Mouse (Mus musculus) C2C12 (cell line): ENCODE data around the gene Ogfod1. TPM values are rescaled to one million over a fixed set of nuclear protein-coding genes. Genes with fewer than 3 reads are reported as not detected.

Source experiments
- H3K27me3 ChIP-seq: one replicate; pipeline ENCODE4 v1.6.1; 2011; ENCODE audit not compliant: control insufficient read depth, insufficient read depth, insufficient read length
- H3K36me3 ChIP-seq: one replicate; pipeline ENCODE4 v1.6.1; 2011; ENCODE audit not compliant: control insufficient read depth, insufficient read depth
- H3K4me3 ChIP-seq: one replicate; pipeline ENCODE4 v1.5.1; 2011; ENCODE audit warnings: mild to moderate bottlenecking, control low read depth; ENCODE audit not compliant: poor library complexity, insufficient read depth, severe bottlenecking
- H3K79me2 ChIP-seq: one replicate; pipeline ENCODE4 v1.6.1; 2011; ENCODE audit not compliant: control insufficient read depth, insufficient read depth
- H3K79me3 ChIP-seq: one replicate; pipeline ENCODE4 v1.6.1; 2011; ENCODE audit warnings: low read depth, control low read depth
- H3ac ChIP-seq: one replicate; pipeline ENCODE3; 2011; ENCODE audit warnings: low read depth; ENCODE audit not compliant: control insufficient read depth, insufficient read length
- CEBPB ChIP-seq: IDR thresholded peaks from one replicate; pipeline ENCODE4 v1.6.1; 2011; ENCODE audit warnings: low read depth, mild to moderate bottlenecking, control low read depth, moderate library complexity
- CTCF ChIP-seq: IDR thresholded peaks from one replicate; pipeline ENCODE4 v1.5.1; 2011; ENCODE audit not compliant: control insufficient read depth, insufficient read depth, insufficient read length
- FOSL1 ChIP-seq: IDR thresholded peaks from one replicate; pipeline ENCODE4 v1.8.0; 2011; ENCODE audit warnings: mild to moderate bottlenecking, low read length; ENCODE audit not compliant: poor library complexity, insufficient read depth, severe bottlenecking
- MAX ChIP-seq: IDR thresholded peaks from one replicate; pipeline ENCODE4 v1.6.1; 2011; ENCODE audit warnings: mild to moderate bottlenecking, control low read depth
- MYOD1 ChIP-seq: IDR thresholded peaks from one replicate; pipeline ENCODE4 v1.6.1; 2011; ENCODE audit warnings: low read depth; ENCODE audit not compliant: control insufficient read depth, insufficient read length
- MYOG ChIP-seq: IDR thresholded peaks from one replicate; pipeline ENCODE4 v1.6.1; 2011; ENCODE audit not compliant: control insufficient read depth, insufficient read length; ENCODE audit errors: extremely low read depth
- USF1 ChIP-seq: IDR thresholded peaks from one replicate; pipeline ENCODE4 v1.6.1; 2011; ENCODE audit warnings: low read depth, mild to moderate bottlenecking, control low read depth, moderate library complexity
- polyA plus RNA-seq: library from polyadenylated mRNA; unstranded; fragments of >200 nt; fragmentation: generic; extraction: Trizol; gene quantifications from one replicate; pipeline ENCODE4 v1.2.1, GENCODE M21; 2012; ENCODE audit warnings: missing spikeins

Ogfod1 gene
- polyA plus RNA-seq, 1 experiment: 9.7 TPM

GRCm38 (mm10) chr8:94092848-94093247 lies 55.9 kb downstream of the Ogfod1 start:
- Histone ChIP-seq H3ac (no peak overlapping the region), H3K36me3 (no peaks in the 10 kb centered on the region), H3K79me2 (no peaks in the 10 kb centered on the region), H3K79me3 (no peaks in the 10 kb centered on the region), H3K27me3 (no peaks in the 10 kb centered on the region), H3K4me3 (no peak overlapping the region)
- TF ChIP-seq MYOG (no peak), CEBPB (no peak), MYOD1 (no peak), USF1 (no peak), MAX (no peak), FOSL1 (no peak), CTCF (no peak)

- no peak overlapping the region for H3K4me3 ChIP-seq
- H3K79me3 ChIP-seq: no peaks in the 10 kb centered on the region
- no peaks in the 10 kb centered on the region for H3K36me3 ChIP-seq
- no peaks in the 10 kb centered on the region for H3K79me2 ChIP-seq
- no peaks in the 10 kb centered on the region for H3K27me3 ChIP-seq
- no peak overlapping the region for H3ac ChIP-seq
- TF ChIP-seq FOSL1 (no peak), MYOD1 (no peak), USF1 (no peak), MAX (no peak), CTCF (no peak), CEBPB (no peak), MYOG (no peak)
Observed at GRCm38 (mm10) chr8:94094281-94094680, 57.3 kb downstream of the Ogfod1 start.

GRCm38 (mm10) chr8:94098081-94098974 lies 61.3 kb downstream of the Ogfod1 start, which contains the start of gene Bbs2:
Gene Bbs2 (minus strand): TSS chr8:94098928.
- no peak for TF ChIP-seq USF1
- peak; percentile 0 for TF ChIP-seq CTCF
- no peak for TF ChIP-seq MYOD1
- TF ChIP-seq FOSL1: no peak
- no peak for TF ChIP-seq MYOG
- no peak for TF ChIP-seq MAX
- no peak for TF ChIP-seq CEBPB
- H3K79me2 ChIP-seq: no peaks in the 10 kb centered on the region
- H3K27me3 ChIP-seq: no peaks in the 10 kb centered on the region
- peak within 1 kb of the TSS; percentile 41 for H3K4me3 ChIP-seq
- H3K36me3 ChIP-seq: no peaks in the 10 kb centered on the region
- H3K79me3 ChIP-seq: no peaks in the 10 kb centered on the region
- H3ac ChIP-seq: peak within 1 kb of the TSS; percentile 80

GRCm38 (mm10) chr8:94098996-94099395 lies 62.0 kb downstream of the Ogfod1 start:
- Histone ChIP-seq H3K79me3 (no peaks in the 10 kb centered on the region), H3K36me3 (no peaks in the 10 kb centered on the region), H3ac (no peak overlapping the region), H3K27me3 (no peaks in the 10 kb centered on the region), H3K4me3 (no peak overlapping the region), H3K79me2 (no peaks in the 10 kb centered on the region)
- no peak for TF ChIP-seq CEBPB
- no peak for TF ChIP-seq USF1
- TF ChIP-seq MAX: no peak
- TF ChIP-seq FOSL1: no peak
- no peak for TF ChIP-seq MYOD1
- TF ChIP-seq CTCF: no peak
- no peak for TF ChIP-seq MYOG

GRCm38 (mm10) chr8:94104146-94104545 lies 67.1 kb downstream of the Ogfod1 start:
- Histone ChIP-seq H3ac (no peak overlapping the region), H3K79me2 (no peaks in the 10 kb centered on the region)

More at GRCm38 (mm10) chr8:94104146-94104545, 67.1 kb downstream of the Ogfod1 start:
- TF ChIP-seq MYOG (no peak), CTCF (no peak), USF1 (no peak), CEBPB (no peak), MYOD1 (no peak), FOSL1 (no peak)
- Histone ChIP-seq H3K4me3 (no peak overlapping the region), H3K79me3 (no peaks in the 10 kb centered on the region), H3K27me3 (no peaks in the 10 kb centered on the region), H3K36me3 (no peaks in the 10 kb centered on the region)
